Mouse (Mus musculus): ENCODE data around the gene Adcy6. TPM values are rescaled to one million over a fixed set of nuclear protein-coding genes. Genes with fewer than 3 reads are reported as not detected.
A peak's percentile ranks its signal among the peaks of the same experiment; 100 is the strongest.

Gene Adcy6
- total and polyA plus RNA-seq, 3 experiments, result 0.06 to 1.5 TPM; not detected in 1

DNA sequence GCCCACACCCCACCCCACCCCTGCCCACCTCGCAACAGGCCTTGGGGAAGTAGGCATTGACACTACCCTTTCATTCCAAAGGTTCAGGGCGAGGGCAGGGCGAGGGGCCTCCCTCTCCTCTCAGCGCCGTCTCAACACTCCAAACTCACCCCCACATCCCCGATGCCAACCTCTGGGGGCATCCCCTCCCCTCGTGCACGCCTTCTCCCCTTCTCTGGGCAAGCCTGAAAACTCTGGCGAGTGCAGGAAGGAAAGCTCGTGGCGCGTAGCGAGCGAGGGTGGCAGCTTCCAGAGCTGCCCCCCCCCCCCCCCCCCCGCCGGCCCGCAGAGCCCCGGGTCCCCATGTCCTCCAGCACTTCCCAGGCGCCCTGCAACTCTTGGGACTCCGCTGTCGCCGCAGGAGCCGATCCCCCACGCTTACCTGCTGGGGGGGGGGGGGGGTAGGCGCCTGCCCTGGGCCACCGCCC, 1.1 kb downstream of the Adcy6 start:
- Histone ChIP-seq H3K4me3 (replicated peaks in 1 of 3; ENCODE audit: low read depth in 2 of 3, low read length in 2 of 3, poor library complexity in 1 of 3) (peak overlapping the region in 1 of 3 experiments; percentile 62), H3K4me1 (ENCODE audit: control insufficient read depth in 1 of 2, insufficient read depth in 2 of 2) (peaks cover 0 to 3% of the 10 kb centered on the region in 2 experiments; a peak in 1 of 4 replicates), H3K79me2 (replicated peaks; ENCODE audit: control insufficient read depth, extremely low read depth, insufficient read depth, poor library complexity, severe bottlenecking) (no peaks in the 10 kb centered on the region), H3K27me3 (replicated peaks) (peaks cover 74% of the 10 kb centered on the region), H3K9me3 (replicated peaks; ENCODE audit: low read length) (no peaks in the 10 kb centered on the region), H3K36me3 (replicated peaks in 1 of 2; ENCODE audit: control insufficient read depth in 1 of 2, insufficient read depth in 1 of 2, low read length in 1 of 2) (no peaks in the 10 kb centered on the region), H3K9ac (ENCODE audit: insufficient read depth, low read depth) (peak overlapping the region; percentile 68), H3K27ac (ENCODE audit: insufficient read depth, low read depth) (no peak overlapping the region), H3K4me2 (ENCODE audit: insufficient read depth, low read depth, poor library complexity, severe bottlenecking) (peak overlapping the region; percentile 78)
- dilution Hi-C loops (cut with MboI; ENCODE audit: extremely low pct_ligation_motif_present, extremely low pct_unique_long_range_greater_than_20kb, low sequenced_read_pairs), result no loop called here
- in situ Hi-C loops (cut with MboI; ENCODE audit: low pct_ligation_motif_present, low pct_unique_long_range_greater_than_20kb, low sequenced_read_pairs), result no loop called here
- no peak for DNase-seq (ENCODE audit: extremely low read depth)
- no peak for TF ChIP-seq PAX5 (IDR thresholded peaks at IDR 0.05; ENCODE audit: low read length)
- no peak for TF ChIP-seq MAFK (IDR thresholded peaks at IDR 0.05; ENCODE audit: insufficient replicate concordance, low read length)
- no peak for TF ChIP-seq ZMIZ1 (IDR thresholded peaks at IDR 0.05; ENCODE audit: low read depth, low read length)
- no peak for TF ChIP-seq ELF1 (IDR thresholded peaks at IDR 0.05; ENCODE audit: low read depth, low read length)
- no peak for TF ChIP-seq NRF1 (IDR thresholded peaks at IDR 0.05; ENCODE audit: low read depth, low read length)
- TF ChIP-seq JUN (IDR thresholded peaks at IDR 0.05; ENCODE audit: insufficient read depth, low read depth, low read length), result no peak
- TF ChIP-seq MYC (IDR thresholded peaks at IDR 0.05; ENCODE audit: low read depth, low read length), result no peak
- no peak for TF ChIP-seq HCFC1 (IDR thresholded peaks at IDR 0.05; ENCODE audit: low read depth, low read length)
- TF ChIP-seq ZKSCAN1 (IDR thresholded peaks at IDR 0.05; ENCODE audit: borderline replicate concordance, low read depth, low read length), result no peak
- TF ChIP-seq ZC3H11A (IDR thresholded peaks at IDR 0.05; ENCODE audit: low read depth, low read length), result no peak
- no peak for TF ChIP-seq TCF12 (IDR thresholded peaks at IDR 0.05; ENCODE audit: low read depth, low read length)

DNA sequence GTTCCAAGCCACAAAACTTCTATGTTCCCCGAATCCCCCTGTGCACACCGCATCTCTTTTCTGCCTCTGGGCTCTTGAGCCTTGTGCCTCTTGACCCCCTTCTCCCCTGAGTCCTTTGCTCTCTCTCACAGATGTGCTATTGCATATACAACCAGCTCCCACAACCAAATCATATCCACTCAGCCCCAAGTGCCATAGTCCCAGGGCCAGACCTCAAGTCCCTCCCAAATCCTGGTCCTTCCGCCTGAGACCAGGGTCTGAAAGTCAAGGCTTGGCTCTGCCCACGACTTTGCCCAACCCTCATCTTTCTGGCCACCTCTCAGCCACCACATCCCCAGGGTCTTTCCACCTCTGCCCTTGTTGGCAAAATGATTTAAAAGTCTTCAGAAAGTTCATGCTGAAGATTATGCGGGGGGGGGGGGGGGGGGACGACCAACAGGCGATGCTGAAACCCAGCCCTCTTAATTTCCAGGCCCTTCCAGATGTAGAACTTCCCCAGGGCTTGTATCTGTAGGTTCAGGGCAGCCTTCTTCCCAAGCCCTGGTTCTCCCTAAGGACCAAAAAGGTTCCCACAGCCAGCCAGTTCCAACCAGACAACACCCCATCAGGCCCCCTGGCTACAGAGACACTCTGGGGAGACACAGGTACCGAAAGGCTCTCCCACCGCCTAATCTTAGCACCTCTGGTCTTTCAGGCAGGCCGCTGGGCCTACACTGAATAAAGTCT, 1.7 kb downstream of the Adcy6 start:
- Histone ChIP-seq H3K27me3 (replicated peaks) (peaks cover 77% of the 10 kb centered on the region), H3K4me3 (replicated peaks in 1 of 3; ENCODE audit: low read depth in 2 of 3, low read length in 2 of 3, poor library complexity in 1 of 3) (peak overlapping the region in 1 of 3 experiments; percentile 62), H3K4me1 (ENCODE audit: control insufficient read depth in 1 of 2, insufficient read depth in 2 of 2) (peaks cover 0 to 3% of the 10 kb centered on the region in 2 experiments; a peak in 1 of 4 replicates), H3K9me3 (replicated peaks; ENCODE audit: low read length) (no peaks in the 10 kb centered on the region), H3K79me2 (replicated peaks; ENCODE audit: control insufficient read depth, extremely low read depth, insufficient read depth, poor library complexity, severe bottlenecking) (no peaks in the 10 kb centered on the region), H3K9ac (ENCODE audit: insufficient read depth, low read depth) (no peak overlapping the region), H3K4me2 (ENCODE audit: insufficient read depth, low read depth, poor library complexity, severe bottlenecking) (peak overlapping the region; percentile 78), H3K36me3 (replicated peaks in 1 of 2; ENCODE audit: control insufficient read depth in 1 of 2, insufficient read depth in 1 of 2, low read length in 1 of 2) (no peaks in the 10 kb centered on the region), H3K27ac (ENCODE audit: insufficient read depth, low read depth) (no peak overlapping the region)
- in situ Hi-C loops (cut with MboI; ENCODE audit: low pct_ligation_motif_present, low pct_unique_long_range_greater_than_20kb, low sequenced_read_pairs) (no loop called here), dilution Hi-C loops (cut with MboI; ENCODE audit: extremely low pct_ligation_motif_present, extremely low pct_unique_long_range_greater_than_20kb, low sequenced_read_pairs) (no loop called here)
- TF ChIP-seq MAFK (IDR thresholded peaks at IDR 0.05; ENCODE audit: insufficient replicate concordance, low read length) (no peak), ZNF384 (IDR thresholded peaks at IDR 0.05; ENCODE audit: low read depth, low read length) (no peak), KAT2A (IDR thresholded peaks at IDR 0.05; ENCODE audit: insufficient replicate concordance, low read length) (no peak), POLR2AphosphoS2 (IDR thresholded peaks at IDR 0.05; ENCODE audit: low read depth, low read length) (no peak), MXI1 (IDR thresholded peaks at IDR 0.05; ENCODE audit: low read depth, low read length) (no peak)
- no peak for DNase-seq (ENCODE audit: extremely low read depth)

All from CH12.LX (cell line).